Mouse (Mus musculus) testis, adult 2 months (tissue): Measurements from ENCODE around the gene Rsph10b. TPM values are rescaled to one million over a fixed set of nuclear protein-coding genes. Genes with fewer than 3 reads are reported as not detected.

Source experiments
- H3K27ac ChIP-seq: fragments of 200-500 bp; 2 replicates; pipeline ENCODE4 v1.5.1; 2012; ENCODE audit warnings: low read depth, low read length; ENCODE audit not compliant: control insufficient read depth, insufficient read depth
- H3K27me3 ChIP-seq: fragments of 200-500 bp; 2 replicates; pipeline ENCODE4 v1.6.1; 2012; ENCODE audit warnings: mild to moderate bottlenecking, low read length, moderate library complexity; ENCODE audit not compliant: control insufficient read depth, insufficient read depth
- H3K36me3 ChIP-seq: fragments of 200-500 bp; 2 replicates; pipeline ENCODE4 v1.6.1; 2012; ENCODE audit warnings: mild to moderate bottlenecking, low read length; ENCODE audit not compliant: control insufficient read depth, insufficient read depth
- H3K4me1 ChIP-seq: fragments of 200-500 bp; 2 replicates; pipeline ENCODE4 v1.6.1; 2012; ENCODE audit warnings: low read length; ENCODE audit not compliant: control insufficient read depth, insufficient read depth
- H3K4me3 ChIP-seq: fragments of 200-500 bp; 2 replicates; pipeline ENCODE4 v1.5.1; 2012; ENCODE audit warnings: low read depth, mild to moderate bottlenecking, low read length, moderate library complexity, mixed read lengths; ENCODE audit not compliant: control insufficient read depth
- CTCF ChIP-seq: fragments of 200-500 bp; IDR thresholded peaks from 2 replicates; pipeline ENCODE4 v1.5.1; 2012; ENCODE audit warnings: low read depth, mild to moderate bottlenecking, inconsistent platforms, low read length, moderate library complexity; ENCODE audit not compliant: control insufficient read depth, insufficient read depth, insufficient replicate concordance
- POLR2A ChIP-seq: fragments of 200-500 bp; IDR thresholded peaks from 2 replicates; pipeline ENCODE4 v1.6.1; 2012; ENCODE audit warnings: low read depth, mild to moderate bottlenecking, inconsistent platforms, low read length, moderate library complexity; ENCODE audit not compliant: control insufficient read depth
- polyA plus RNA-seq: library from polyadenylated mRNA; depleted of rRNA; stranded (reverse); fragments of >200 nt; gene quantifications from 2 replicates; pipeline ENCODE4 v1.2.3, GENCODE M21; 2012; rRNA removed

Rsph10b gene
- 34.7 and 37.5 TPM in 2 replicates for polyA plus RNA-seq

DNA sequence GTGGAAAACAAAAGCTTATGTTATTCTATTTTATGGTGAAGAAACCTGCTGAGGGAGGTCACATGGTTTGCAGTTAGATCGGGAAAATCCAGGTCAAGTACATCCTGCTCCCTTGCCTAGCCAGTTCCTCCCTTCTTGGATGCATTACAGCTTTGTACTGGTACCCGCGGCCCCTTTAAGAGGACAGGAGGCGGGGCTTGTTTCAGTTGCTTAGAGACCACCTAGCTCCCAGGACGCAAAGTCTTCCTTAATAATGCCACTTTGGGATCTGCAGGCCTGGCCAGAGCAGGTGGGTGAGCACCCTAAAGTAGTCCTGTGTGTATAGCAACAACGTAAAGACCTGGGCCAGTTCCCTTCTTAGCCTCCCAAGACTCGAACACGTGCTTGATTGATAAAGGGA lies at the start of gene Rsph10b:
TSS of gene Rsph10b (plus strand) at position 205 of the 400 bp plus-strand sequence.
- Histone ChIP-seq H3K27me3 (no peaks in the 10 kb centered on the region), H3K36me3 (no peaks in the 10 kb centered on the region), H3K27ac (no peak within 1 kb of the TSS), H3K4me3 (peak within 1 kb of the TSS; percentile 84), H3K4me1 (0 out of 2 replicates have a peak, but pooled peaks cover 6% of the 10 kb centered on the region)
- TF ChIP-seq CTCF: no peak
- peak; percentile 66; the same call in 1 of the 2 replicates for TF ChIP-seq POLR2A

- TF ChIP-seq POLR2A (no peak), CTCF (no peak)
- H3K36me3 ChIP-seq: peaks cover 4% of the 10 kb centered on the region; the same call in 1 of the 2 replicates
Measured at GRCm38 (mm10) chr5:143885274-143885673, 47.6 kb upstream of the Rsph10b start.

GRCm38 (mm10) chr5:143890741-143891140 lies 42.1 kb upstream of the Rsph10b start:
- Histone ChIP-seq H3K36me3 (peaks cover 3% of the 10 kb centered on the region), H3K4me3 (no peak overlapping the region), H3K27ac (no peak overlapping the region), H3K4me1 (no peaks in the 10 kb centered on the region), H3K27me3 (no peaks in the 10 kb centered on the region)
- TF ChIP-seq CTCF (no peak), POLR2A (no peak)

More at GRCm38 (mm10) chr5:143885274-143885673, 47.6 kb upstream of the Rsph10b start:
- Histone ChIP-seq H3K4me1 (no peaks in the 10 kb centered on the region), H3K27ac (no peak overlapping the region), H3K4me3 (no peak overlapping the region), H3K27me3 (no peaks in the 10 kb centered on the region)

DNA sequence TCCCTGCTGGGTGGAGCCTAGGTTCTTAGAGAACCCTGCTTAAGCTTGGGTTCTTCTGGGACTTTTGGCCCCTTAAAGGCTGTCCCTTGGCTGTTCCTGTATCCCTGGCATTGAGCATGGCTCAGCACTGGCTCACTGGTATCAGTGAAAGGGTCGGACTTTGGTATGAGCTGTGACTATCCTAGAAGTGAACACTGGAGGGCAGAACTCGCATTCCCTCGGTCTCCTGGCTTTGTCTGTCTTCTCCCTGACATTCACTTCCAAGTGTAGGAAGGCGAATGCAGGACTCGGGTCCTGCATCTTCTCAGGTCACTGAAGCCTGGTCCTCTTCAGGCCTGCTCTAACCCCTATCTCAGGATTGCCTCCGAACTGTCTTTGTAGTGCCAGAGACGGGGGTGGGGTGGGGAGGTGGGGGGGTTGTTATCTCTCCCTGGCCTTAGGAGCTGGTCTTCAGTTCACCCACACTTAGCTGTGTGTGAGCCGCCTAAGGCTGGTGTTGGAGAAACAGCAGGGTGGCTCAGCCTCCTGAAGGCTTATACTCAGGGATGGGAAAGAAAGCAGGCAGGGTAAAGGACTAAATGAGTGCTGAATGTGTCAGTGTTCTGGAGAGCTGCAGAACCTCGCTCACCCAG lies 40.5 kb upstream of the Rsph10b start:
- no peak overlapping the region for H3K27ac ChIP-seq
- H3K4me3 ChIP-seq: peak overlapping the region; percentile 84
- H3K36me3 ChIP-seq: peaks cover 3% of the 10 kb centered on the region

DNA sequence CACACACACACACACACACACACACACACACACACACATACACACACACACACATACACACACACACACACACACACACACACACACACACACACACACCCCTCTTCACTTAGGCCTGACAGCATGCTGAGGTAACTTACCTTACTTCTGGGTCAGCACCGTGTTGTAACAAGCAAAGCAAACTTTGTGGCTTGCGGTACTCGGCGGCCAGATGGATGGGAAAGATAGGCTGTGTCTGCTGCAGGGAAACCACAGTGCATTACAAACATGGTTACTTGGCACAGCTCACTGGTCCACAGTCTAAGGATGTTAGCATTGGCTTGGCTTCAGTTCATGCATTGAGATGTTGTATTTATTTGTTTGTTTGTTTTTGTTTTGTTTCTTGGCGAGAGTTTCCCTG lies 39.4 kb upstream of the Rsph10b start:
- H3K4me3 ChIP-seq: peak overlapping the region; percentile 84
- peaks cover 3% of the 10 kb centered on the region for H3K36me3 ChIP-seq
- H3K27me3 ChIP-seq: no peaks in the 10 kb centered on the region
- H3K4me1 ChIP-seq: no peaks in the 10 kb centered on the region
- no peak for TF ChIP-seq CTCF
- TF ChIP-seq POLR2A: no peak
- H3K27ac ChIP-seq: no peak overlapping the region

More for the DNA sequence above, 40.5 kb upstream of the Rsph10b start:
- no peaks in the 10 kb centered on the region for H3K4me1 ChIP-seq
- no peak for TF ChIP-seq CTCF
- TF ChIP-seq POLR2A: no peak
- H3K27me3 ChIP-seq: no peaks in the 10 kb centered on the region

GRCm38 (mm10) chr5:143897635-143898330 lies 35.1 kb upstream of the Rsph10b start, which contains the start of gene Ankrd61:
Ankrd61 (minus strand) TSS chr5:143897685.
- Histone ChIP-seq H3K4me3 (no peak within 1 kb of the TSS), H3K36me3 (no peaks in the 10 kb centered on the region; the same call in 1 of the 2 replicates), H3K27ac (no peak within 1 kb of the TSS), H3K27me3 (no peaks in the 10 kb centered on the region), H3K4me1 (no peaks in the 10 kb centered on the region)
- TF ChIP-seq POLR2A: no peak
- no peak for TF ChIP-seq CTCF

DNA sequence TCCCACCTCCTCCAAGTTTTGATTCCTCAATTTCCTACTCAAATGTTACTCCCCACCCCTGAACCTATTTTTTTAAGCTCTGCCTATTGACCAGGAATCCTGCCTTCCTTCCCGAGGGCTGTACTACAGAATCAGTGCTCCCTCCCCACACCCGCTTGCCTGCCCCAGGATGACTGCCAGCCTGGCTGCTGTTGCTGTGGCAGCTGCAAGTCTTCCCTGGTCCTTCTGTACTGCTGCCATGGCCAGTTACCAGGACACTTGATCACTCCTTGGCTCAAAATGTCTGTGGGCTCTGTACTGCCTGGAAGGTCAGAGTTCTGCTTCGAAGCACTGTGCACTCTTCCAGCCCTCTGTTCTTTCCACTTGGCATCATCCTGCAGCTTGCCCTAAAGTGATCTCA lies 30.7 kb upstream of the Rsph10b start:
- no peak overlapping the region for H3K4me3 ChIP-seq
- H3K27me3 ChIP-seq: no peaks in the 10 kb centered on the region
- H3K27ac ChIP-seq: no peak overlapping the region
- H3K4me1 ChIP-seq: no peaks in the 10 kb centered on the region
- TF ChIP-seq CTCF (no peak), POLR2A (no peak)
- H3K36me3 ChIP-seq: no peaks in the 10 kb centered on the region; the same call in none of the 2 replicates
